Mouse (Mus musculus) kidney, adult 10 weeks (tissue): ENCODE data around the gene Cyp2j6. TPM values are rescaled to one million over a fixed set of nuclear protein-coding genes. Genes with fewer than 3 reads are reported as not detected.

Source experiments
- polyA plus RNA-seq: library from polyadenylated mRNA; stranded (reverse); fragments of 350-450 nt; fragmentation: Illumina TruSeq; extraction: RNeasy Lipid Tissue Mini Kit (QIAGEN cat#74804); gene quantifications from one replicate; pipeline ENCODE4 v1.2.3, GENCODE M21; 2014; ENCODE audit warnings: low read depth, low replicate concordance

Gene Cyp2j6
- 75.6 TPM for polyA plus RNA-seq

DNA sequence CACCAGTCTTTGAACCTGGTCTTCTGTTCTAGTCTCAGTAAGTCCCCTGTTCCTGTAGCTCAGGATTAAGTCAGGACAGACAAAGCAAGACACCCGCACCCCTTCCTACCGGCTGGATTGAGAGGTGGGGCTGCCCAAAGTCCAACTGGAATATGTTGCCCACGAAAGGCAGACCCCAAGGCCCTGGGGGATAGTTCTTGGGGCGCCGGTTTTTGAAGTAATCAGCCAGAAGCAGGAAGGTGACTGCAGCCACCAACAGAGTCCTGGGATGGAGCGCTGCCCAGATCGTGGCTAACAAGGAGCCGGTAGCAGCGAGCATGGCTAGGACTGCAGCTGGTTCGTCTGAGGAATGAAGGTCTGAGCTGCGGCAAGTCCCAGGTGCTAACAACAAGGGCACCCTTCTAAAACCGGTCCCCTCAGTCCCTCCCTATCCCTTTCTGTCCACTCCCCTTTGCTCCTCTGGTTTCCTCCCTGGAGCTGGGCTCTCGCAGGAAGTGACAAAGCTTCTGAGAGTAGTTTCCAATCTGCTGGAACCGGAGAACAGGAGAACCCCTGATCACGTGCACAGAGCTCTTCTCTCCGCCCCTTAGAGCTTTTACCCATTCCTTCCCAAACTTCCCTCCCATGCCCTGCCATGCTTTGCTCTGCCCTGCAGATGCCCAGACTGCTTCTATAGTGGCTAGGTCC lies at the start of gene Cyp2j6:
Gene Cyp2j6, minus strand, starts transcription at position 529 of the 687 bp plus-strand sequence.

DNA sequence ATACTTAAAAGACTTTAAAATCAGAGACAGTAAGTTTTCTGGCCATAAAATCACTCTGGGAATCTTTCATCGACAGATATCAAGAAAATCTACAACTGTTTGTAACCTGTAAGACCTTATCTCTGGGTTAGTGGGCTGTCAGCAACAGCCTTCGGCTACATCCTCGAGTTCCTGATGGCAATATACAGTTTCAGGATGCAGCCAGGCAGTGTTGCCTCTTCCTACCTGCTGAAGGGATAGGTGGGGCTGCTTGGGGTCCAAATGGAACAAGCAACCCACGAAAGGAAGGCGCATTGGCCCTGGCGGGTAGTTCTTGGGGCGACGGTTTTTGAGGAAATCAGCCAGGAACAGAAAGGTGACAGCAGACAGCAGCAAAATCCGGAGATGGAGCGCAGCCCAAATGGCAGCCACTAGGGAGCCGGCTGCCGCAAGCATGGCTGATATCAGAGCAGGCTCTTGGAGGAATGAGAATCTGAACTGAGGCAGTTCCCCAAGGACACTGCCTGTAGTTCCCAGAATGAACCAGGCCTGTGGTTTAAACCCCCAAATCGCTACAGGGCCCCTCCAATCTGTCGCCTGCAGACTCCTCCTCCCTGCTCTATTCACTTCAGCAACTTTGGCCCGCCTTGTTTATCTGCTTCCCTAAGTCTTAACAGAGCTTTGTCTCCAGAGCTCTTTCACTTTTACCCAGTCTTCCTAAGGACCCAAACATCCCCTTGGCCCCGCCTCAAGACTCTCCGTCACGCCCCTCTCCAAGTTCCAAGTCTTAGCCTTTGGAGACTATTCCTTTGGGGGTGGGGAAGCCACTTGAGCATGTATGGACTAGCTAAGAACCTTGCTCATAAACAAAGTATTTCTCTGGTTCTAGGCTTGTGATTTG lies 37.7 kb upstream of the Cyp2j6 start, which contains the start of gene Cyp2j9:
Gene Cyp2j9, minus strand, starts transcription at position 668 of the 880 bp plus-strand sequence.

DNA sequence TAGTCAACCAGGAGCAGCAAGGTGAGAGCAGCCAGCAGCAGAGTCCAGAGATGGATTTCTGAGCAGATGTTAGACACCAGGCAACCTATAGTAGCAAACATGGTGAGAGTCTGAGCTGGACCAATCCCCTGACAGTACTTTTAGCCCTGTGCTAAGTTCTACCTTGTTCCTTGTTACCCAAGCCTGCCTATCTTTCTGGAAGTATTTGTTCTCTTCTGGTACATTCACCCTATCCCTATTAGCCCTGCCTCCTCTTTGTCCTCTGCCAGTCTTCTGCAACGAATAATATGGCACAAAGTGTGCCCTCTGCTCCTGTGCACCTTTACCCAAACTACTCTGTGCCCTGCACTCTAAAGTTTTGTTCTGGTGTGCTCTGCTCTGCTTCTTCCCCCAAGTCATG lies 46.2 kb downstream of the Cyp2j6 start, which contains the start of gene Cyp2j8:
Gene Cyp2j8, minus strand, starts transcription at position 101 of the 400 bp plus-strand sequence.

Other genes with a start within 250 kb of the Cyp2j6 start
- 745 TPM for gene Cyp2j11, start 205.0 kb downstream of the Cyp2j6 start, polyA plus RNA-seq
- gene Cyp2j8, start 46.3 kb downstream of the Cyp2j6 start, polyA plus RNA-seq = 0.89 TPM
- gene Cyp2j9, start 37.9 kb upstream of the Cyp2j6 start, polyA plus RNA-seq = 14.0 TPM
- 2,630 TPM for gene Cyp2j5, start 110.5 kb upstream of the Cyp2j6 start, polyA plus RNA-seq
- not detected for gene Gm12695, start 231.5 kb upstream of the Cyp2j6 start, polyA plus RNA-seq